Mouse (Mus musculus): Measurements from ENCODE around the gene Tra2a. TPM values are rescaled to one million over a fixed set of nuclear protein-coding genes. Genes with fewer than 3 reads are reported as not detected.

Tra2a gene
- total RNA-seq, 2 experiments from 2014 or later, result 74.1 to 80.5 TPM

- intact Hi-C loops (cut with DNase I), result no loop called here
These were observed 49.5 kb downstream of the Tra2a start for GRCm38 (mm10) chr6:49214086-49214927.

GRCm38 (mm10) chr6:49213581-49214085 lies 50.2 kb downstream of the Tra2a start:
- intact Hi-C loops (cut with DNase I), result no loop called here
- no peak for DNase-seq (ENCODE audit: low spot score in 2 of 2)

More at GRCm38 (mm10) chr6:49214086-49214927, 49.5 kb downstream of the Tra2a start:
- no peak for DNase-seq (ENCODE audit: low spot score in 2 of 2)

- DNase-seq (ENCODE audit: low spot score in 2 of 2), result no peak
- intact Hi-C loops (cut with DNase I), result no loop called here
These were observed 50.8 kb downstream of the Tra2a start for GRCm38 (mm10) chr6:49212931-49213580.

GRCm38 (mm10) chr6:49212141-49212540 lies 51.7 kb downstream of the Tra2a start:
- intact Hi-C loops (cut with DNase I), result no loop called here

GRCm38 (mm10) chr6:49211596-49211995 lies 52.2 kb downstream of the Tra2a start:
- intact Hi-C loops (cut with DNase I), result no loop called here
- DNase-seq (ENCODE audit: low spot score in 2 of 2), result no peak

More at GRCm38 (mm10) chr6:49212141-49212540, 51.7 kb downstream of the Tra2a start:
- no peak for DNase-seq (ENCODE audit: low spot score in 2 of 2)

GRCm38 (mm10) chr6:49209881-49210854 lies 53.7 kb downstream of the Tra2a start:
- no peak for DNase-seq (ENCODE audit: low spot score in 2 of 2)
- intact Hi-C loops (cut with DNase I), result loop anchor here (2.0 to 5.0 kb wide), 2 partner anchors 138 to 153 kb away; partner anchors contain the start of gene Malsu1

GRCm38 (mm10) chr6:49208935-49209334 lies 54.9 kb downstream of the Tra2a start:
- DNase-seq (ENCODE audit: low spot score in 2 of 2), result no peak
- intact Hi-C loops (cut with DNase I), result loop anchor here (2.0 to 5.0 kb wide), 2 partner anchors 137 to 152 kb away; partner anchors contain the start of gene Malsu1

- no peak for DNase-seq (ENCODE audit: low spot score in 2 of 2)
- intact Hi-C loops (cut with DNase I), result loop anchor here (2.0 to 5.0 kb wide), 2 partner anchors 136 to 152 kb away; partner anchors contain the start of gene Malsu1
These were observed 55.4 kb downstream of the Tra2a start for GRCm38 (mm10) chr6:49208297-49208930.

GRCm38 (mm10) chr6:49206416-49206815 lies 57.4 kb downstream of the Tra2a start:
- no peak for DNase-seq (ENCODE audit: low spot score in 2 of 2)
- intact Hi-C loops (cut with DNase I), result loop anchor here (5.0 kb wide), 1 partner anchor 134 kb away; the partner anchor contains the start of gene Malsu1

- DNase-seq (ENCODE audit: low spot score in 2 of 2), result no peak
- intact Hi-C loops (cut with DNase I), result no loop called here
These were observed 68.6 kb downstream of the Tra2a start for GRCm38 (mm10) chr6:49195188-49195587.

- DNase-seq (ENCODE audit: low spot score in 2 of 2), result no peak
- intact Hi-C loops (cut with DNase I), result loop anchor here (5.0 kb wide), 1 partner anchor 137 kb away; no protein-coding TSS in a partner anchor
These were observed 69.3 kb downstream of the Tra2a start for GRCm38 (mm10) chr6:49194536-49194935.

Other genes starting within 250 kb of the Tra2a start
- gene Gpnmb, start 227.5 kb downstream of the Tra2a start, total RNA-seq (2021), result 1 to 10 TPM; 1.3 to 1.7 TPM
- gene Malsu1, start 190.2 kb downstream of the Tra2a start, total RNA-seq (2021), result 10 to 100 TPM; 26.1 to 27.3 TPM
- under 1 TPM in 1 of 2 experiments, not detected in 1; 0.16 TPM for gene Igf2bp3, start 49.1 kb downstream of the Tra2a start, total RNA-seq (2021)
- 10 to 100 TPM in 1 of 2 experiments, 1 to 10 TPM in 1; 9.8 to 10.1 TPM for gene Ccdc126, start 55.2 kb upstream of the Tra2a start, total RNA-seq (2021)
- 1 to 10 TPM in 1 of 2 experiments, under 1 TPM in 1; 0.85 to 1.6 TPM for gene Fam221a, start 103.7 kb upstream of the Tra2a start, total RNA-seq (2021)
- 1 to 10 TPM; 1.4 to 1.5 TPM for gene Stk31, start 131.6 kb upstream of the Tra2a start, total RNA-seq (2021)